Comparison of ENCODE assay signal across 9 mouse cellular contexts in the genomic region with DNA sequence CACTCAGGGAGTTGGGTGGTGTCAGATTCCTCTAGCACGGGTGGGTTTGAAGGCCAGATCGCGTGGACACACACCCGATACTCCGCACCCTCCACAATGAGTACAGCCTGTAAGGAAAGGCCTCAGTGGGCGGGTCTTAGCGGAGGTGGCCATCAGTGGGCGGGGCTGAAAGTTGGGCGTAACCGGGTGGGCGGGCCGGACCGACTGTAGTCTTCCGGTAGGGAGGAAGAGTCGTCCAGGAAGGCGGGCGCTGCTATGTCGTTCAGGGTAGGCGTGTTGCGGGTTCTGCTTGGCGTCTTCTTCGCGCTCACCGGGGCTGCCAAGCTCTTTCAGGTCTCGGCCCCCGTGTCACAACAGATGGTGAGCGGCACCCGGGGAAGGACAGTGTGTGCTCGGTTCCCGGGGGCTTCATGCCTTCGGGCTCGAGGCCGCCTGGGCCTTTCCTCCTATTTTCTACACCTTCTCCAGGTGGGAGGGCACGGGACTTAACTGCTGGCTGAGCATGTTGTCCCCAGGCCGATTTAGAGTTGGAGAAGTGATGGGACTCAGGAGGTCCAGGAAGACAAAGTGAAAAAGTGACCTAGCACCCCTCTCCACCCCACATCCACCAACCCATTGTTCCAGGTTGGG. TPM values are rescaled to one million over a fixed set of nuclear protein-coding genes. Genes with fewer than 3 reads are reported as not detected.
DNase-seq lines count a peak whose midpoint lies in the region; ATAC-seq and TF ChIP-seq lines count a peak whose summit lies in the region.
"Had no signal": no experiment of that assay in that cellular context is flagged by ENCODE, and none has a peak within 500 bp of the region (broad histone marks: within the 10 kb centered on the region; RNA-seq: fewer than 3 reads in every experiment).

No protein-coding gene starts in this region.

- ATAC-seq in forebrain, embryonic 12.5 days (ENCODE audit: low FRiP score): peak; percentile 95
- peak; percentile 94 for ATAC-seq in heart, postnatal 0 days (ENCODE audit: insufficient read depth, low read depth)
- ATAC-seq in liver, embryonic 16.5 days (ENCODE audit: low read depth): peak; percentile 98
- peak; percentile 93 for ATAC-seq in neural tube, embryonic 14.5 days (ENCODE audit: low read depth)

- H3K9ac ChIP-seq in forebrain, embryonic 12.5 days: peak overlapping the region; percentile 72
- peak overlapping the region; percentile 78 for H3K9ac ChIP-seq in heart, postnatal 0 days (replicated peaks; ENCODE audit: low read depth, low read length)
- H3K9ac ChIP-seq in liver, embryonic 16.5 days (ENCODE audit: low read depth, low read length): peak overlapping the region; percentile 78
- peak overlapping the region; percentile 64 for H3K9ac ChIP-seq in neural tube, embryonic 14.5 days (replicated peaks; ENCODE audit: low read depth, low read length)

- TF ChIP-seq EP300 in heart, postnatal 0 days (IDR thresholded peaks at IDR 0.05; ENCODE audit: low read depth): no peak

- peaks cover 52% of the 10 kb centered on the region for H3K4me1 ChIP-seq in E14TG2a.4 (replicated peaks; ENCODE audit: low read depth, low read length)
- peaks cover 19% of the 10 kb centered on the region for H3K4me1 ChIP-seq in forebrain, embryonic 12.5 days
- H3K4me1 ChIP-seq in heart, postnatal 0 days (ENCODE audit: control insufficient read depth, insufficient read depth): 0 out of 2 replicates have a peak, but pooled peaks cover 7% of the 10 kb centered on the region
- H3K4me1 ChIP-seq in liver, embryonic 16.5 days (ENCODE audit: control insufficient read depth, low read depth, low read length): peaks cover 6% of the 10 kb centered on the region
- peaks cover 6% of the 10 kb centered on the region; the same call in 1 of the 2 replicates for H3K4me1 ChIP-seq in neural tube, embryonic 14.5 days (ENCODE audit: control insufficient read depth, insufficient read depth, low read length)

- 2% methylated on average over 35 of the region's 35 CpGs for WGBS in forebrain, embryonic 12.5 days
- 1% methylated on average over 32 of the region's 35 CpGs for WGBS in heart, postnatal 0 days
- under 1% methylated on average over 35 of the region's 35 CpGs for WGBS in liver, embryonic 16.5 days (ENCODE audit: insufficient replicate concordance)
- WGBS in neural tube, embryonic 14.5 days: 1% methylated on average over 35 of the region's 35 CpGs

- H3K27me3 ChIP-seq in E14TG2a.4 (ENCODE audit: insufficient read depth, low read length): no peaks in the 10 kb centered on the region
- no peaks in the 10 kb centered on the region for H3K27me3 ChIP-seq in forebrain, embryonic 12.5 days
- no peaks in the 10 kb centered on the region for H3K27me3 ChIP-seq in heart, postnatal 0 days (ENCODE audit: control insufficient read depth, insufficient read depth, low read length)
- H3K27me3 ChIP-seq in liver, embryonic 16.5 days (ENCODE audit: control insufficient read depth, insufficient read depth, low read depth, low read length): no peaks in the 10 kb centered on the region
- no peaks in the 10 kb centered on the region for H3K27me3 ChIP-seq in neural tube, embryonic 14.5 days (ENCODE audit: control insufficient read depth, insufficient read depth, low read length)

- no peak for TF ChIP-seq CTCF in E14TG2a.4 (conservative IDR thresholded peaks at IDR 0.05; ENCODE audit: low read length)
- TF ChIP-seq CTCF in heart, postnatal 0 days (IDR thresholded peaks at IDR 0.05; ENCODE audit: low read depth): no peak

- H3K27ac ChIP-seq in forebrain, embryonic 12.5 days: no peak overlapping the region
- no peak overlapping the region for H3K27ac ChIP-seq in heart, postnatal 0 days (ENCODE audit: low read depth)
- peak overlapping the region; percentile 40; the same call in 1 of the 2 replicates for H3K27ac ChIP-seq in liver, embryonic 16.5 days (ENCODE audit: low read length)
- no peak overlapping the region for H3K27ac ChIP-seq in neural tube, embryonic 14.5 days (ENCODE audit: low read depth, low read length)

- no peaks in the 10 kb centered on the region for H3K9me3 ChIP-seq in E14TG2a.4 (ENCODE audit: low read length)
- H3K9me3 ChIP-seq in forebrain, embryonic 12.5 days: no peaks in the 10 kb centered on the region
- H3K9me3 ChIP-seq in heart, postnatal 0 days (replicated peaks; ENCODE audit: control insufficient read depth, low read length): no peaks in the 10 kb centered on the region
- H3K9me3 ChIP-seq in liver, embryonic 16.5 days (replicated peaks; ENCODE audit: control insufficient read depth, low read length): no peaks in the 10 kb centered on the region
- H3K9me3 ChIP-seq in neural tube, embryonic 14.5 days (ENCODE audit: control insufficient read depth, low read length): no peaks in the 10 kb centered on the region

- peak; percentile 90 for DNase-seq in c-Kit-positive CD71-positive TER-119-positive erythroid progenitor cells, embryonic 14.5 days (ENCODE audit: low spot score)
- DNase-seq in heart, postnatal 0 days (ENCODE audit: low spot score): peak; percentile 88
- DNase-seq in kidney, postnatal 4 days: peak; percentile 97
- peak; percentile 97 for DNase-seq in testis, postnatal 10 days (ENCODE audit: low spot score)

- peak overlapping the region; percentile 82 for H3K4me3 ChIP-seq in E14TG2a.4 (replicated peaks; ENCODE audit: low read length)
- H3K4me3 ChIP-seq in forebrain, embryonic 12.5 days (replicated peaks): peak overlapping the region; percentile 64
- peak overlapping the region; percentile 70 for H3K4me3 ChIP-seq in heart, postnatal 0 days (ENCODE audit: low read depth, low read length)
- peak overlapping the region; percentile 74 for H3K4me3 ChIP-seq in liver, embryonic 16.5 days (ENCODE audit: low read depth, low read length)
- H3K4me3 ChIP-seq in neural tube, embryonic 14.5 days (ENCODE audit: low read depth, low read length): peak overlapping the region; percentile 50
- H3K4me3 ChIP-seq: myocyte had no signal

- peak overlapping the region; percentile 81 for H3K4me2 ChIP-seq in forebrain, embryonic 12.5 days
- peak overlapping the region; percentile 96 for H3K4me2 ChIP-seq in heart, postnatal 0 days (ENCODE audit: low read depth, low read length)
- H3K4me2 ChIP-seq in liver, embryonic 16.5 days (ENCODE audit: low read depth, low read length): peak overlapping the region; percentile 88
- peak overlapping the region; percentile 73 for H3K4me2 ChIP-seq in neural tube, embryonic 14.5 days (ENCODE audit: low read depth, low read length)

- peaks cover 30% of the 10 kb centered on the region for H3K36me3 ChIP-seq in E14TG2a.4 (ENCODE audit: insufficient read depth, low read length)
- H3K36me3 ChIP-seq in forebrain, embryonic 12.5 days (replicated peaks): peaks cover 10% of the 10 kb centered on the region
- no peaks in the 10 kb centered on the region for H3K36me3 ChIP-seq in heart, postnatal 0 days (replicated peaks; ENCODE audit: control insufficient read depth, insufficient read depth, low read length)
- H3K36me3 ChIP-seq in liver, embryonic 16.5 days (ENCODE audit: control insufficient read depth, insufficient read depth): no peaks in the 10 kb centered on the region
- H3K36me3 ChIP-seq in neural tube, embryonic 14.5 days (ENCODE audit: control insufficient read depth, insufficient read depth, low read length): peaks cover 4% of the 10 kb centered on the region; the same call in 1 of the 2 replicates

RNA-seq across cellular contexts. Expression of gene Tmem35b, which starts 2.5 kb away (rescaled TPM):
- polyA plus RNA-seq in forebrain, embryonic 12.5 days (2016; fragmentation: Nextera tagmentation; extraction: Ambion mirVana): 15.5 and 17.5 TPM in 2 replicates
- total RNA-seq in heart, postnatal 0 days (2014; rRNA removed; ENCODE audit: low replicate concordance): 1.8 and 8.2 TPM in 2 replicates
- 9.1 and 10.2 TPM in 2 replicates for polyA plus RNA-seq in heart, postnatal 0 days (2015; fragmentation: Nextera tagmentation; extraction: Ambion mirVana)
- 8.2 and 8.5 TPM in 2 replicates for polyA plus RNA-seq in liver, embryonic 16.5 days (2015; fragmentation: Nextera tagmentation; extraction: Ambion mirVana)
- 16.4 and 17.5 TPM in 2 replicates for polyA plus RNA-seq in neural tube, embryonic 14.5 days (2014; fragmentation: Nextera tagmentation; extraction: Ambion mirVana)

RNA-seq across cellular contexts. Expression of gene Dlgap3, which starts 43.1 kb away (rescaled TPM):
- polyA plus RNA-seq in forebrain, embryonic 12.5 days (2016; fragmentation: Nextera tagmentation; extraction: Ambion mirVana): 5.7 and 5.8 TPM in 2 replicates
- total RNA-seq in heart, postnatal 0 days (2014; rRNA removed; ENCODE audit: low replicate concordance): 0.15 and 0.57 TPM in 2 replicates
- polyA plus RNA-seq in heart, postnatal 0 days (2015; fragmentation: Nextera tagmentation; extraction: Ambion mirVana): 0.12 and 0.15 TPM in 2 replicates
- 0.19 and 0.24 TPM in 2 replicates for polyA plus RNA-seq in liver, embryonic 16.5 days (2015; fragmentation: Nextera tagmentation; extraction: Ambion mirVana)
- 21.8 and 26.0 TPM in 2 replicates for polyA plus RNA-seq in neural tube, embryonic 14.5 days (2014; fragmentation: Nextera tagmentation; extraction: Ambion mirVana)
- polyA plus RNA-seq: myocyte had no signal

RNA-seq across cellular contexts. Expression of gene Zmym6, which starts 48.8 kb away (rescaled TPM):
- polyA plus RNA-seq in forebrain, embryonic 12.5 days (2016; fragmentation: Nextera tagmentation; extraction: Ambion mirVana): 35.3 and 36.6 TPM in 2 replicates
- 9.1 and 9.9 TPM in 2 replicates for total RNA-seq in heart, postnatal 0 days (2014; rRNA removed; ENCODE audit: low replicate concordance)
- 7.0 and 7.8 TPM in 2 replicates for polyA plus RNA-seq in heart, postnatal 0 days (2015; fragmentation: Nextera tagmentation; extraction: Ambion mirVana)
- 3.3 and 3.7 TPM in 2 replicates for polyA plus RNA-seq in liver, embryonic 16.5 days (2015; fragmentation: Nextera tagmentation; extraction: Ambion mirVana)
- polyA plus RNA-seq in neural tube, embryonic 14.5 days (2014; fragmentation: Nextera tagmentation; extraction: Ambion mirVana): 41.2 and 45.7 TPM in 2 replicates
- polyA plus RNA-seq: myocyte had no signal
